Mouse (Mus musculus): Measurements from ENCODE around the gene Vstm4.

The Vstm4 gene

GRCm38 (mm10) chr14:32856681-32857328 is at the start of gene Vstm4:
TSS of gene Vstm4 (plus strand) at chr14:32856756.
- DNase-seq (ENCODE audit: low read depth, low spot score): peak; percentile 15

- DNase-seq (ENCODE audit: low read depth, low spot score): no peak
Observed at GRCm38 (mm10) chr14:32810111-32810510, 46.4 kb upstream of the Vstm4 start.

- peak; percentile 35 for DNase-seq (ENCODE audit: low read depth, low spot score)
Observed at GRCm38 (mm10) chr14:32812429-32812828, 44.1 kb upstream of the Vstm4 start.

- no peak for DNase-seq (ENCODE audit: low read depth, low spot score)
Observed at GRCm38 (mm10) chr14:32814961-32815360, 41.6 kb upstream of the Vstm4 start.

- DNase-seq (ENCODE audit: low read depth, low spot score): peak; percentile 26
Observed at GRCm38 (mm10) chr14:32816533-32816932, 40.0 kb upstream of the Vstm4 start.

- DNase-seq (ENCODE audit: low read depth, low spot score): no peak
Observed at GRCm38 (mm10) chr14:32817258-32817657, 39.3 kb upstream of the Vstm4 start.

GRCm38 (mm10) chr14:32819297-32819696 is 37.3 kb upstream of the Vstm4 start:
- no peak for DNase-seq (ENCODE audit: low read depth, low spot score)

- no peak for DNase-seq (ENCODE audit: low read depth, low spot score)
Observed at GRCm38 (mm10) chr14:32822812-32823211, 33.7 kb upstream of the Vstm4 start.

GRCm38 (mm10) chr14:32823861-32824260 is 32.7 kb upstream of the Vstm4 start:
- no peak for DNase-seq (ENCODE audit: low read depth, low spot score)

- DNase-seq (ENCODE audit: low read depth, low spot score): no peak
Observed at GRCm38 (mm10) chr14:32824267-32825150, 32.0 kb upstream of the Vstm4 start.

GRCm38 (mm10) chr14:32825426-32826032 is 31.0 kb upstream of the Vstm4 start:
- no peak for DNase-seq (ENCODE audit: low read depth, low spot score)

GRCm38 (mm10) chr14:32827165-32827564 is 29.4 kb upstream of the Vstm4 start:
- DNase-seq (ENCODE audit: low read depth, low spot score): no peak

GRCm38 (mm10) chr14:32827994-32828650 is 28.4 kb upstream of the Vstm4 start:
- DNase-seq (ENCODE audit: low read depth, low spot score): peak; percentile 62

GRCm38 (mm10) chr14:32833847-32834246 is 22.7 kb upstream of the Vstm4 start, which contains the start of gene Fam170b:
TSS of gene Fam170b (plus strand) at chr14:32833962.
- no peak for DNase-seq (ENCODE audit: low read depth, low spot score)

- no peak for DNase-seq (ENCODE audit: low read depth, low spot score)
Observed at GRCm38 (mm10) chr14:32835181-32835580, 21.4 kb upstream of the Vstm4 start.

- DNase-seq (ENCODE audit: low read depth, low spot score): no peak
Observed at GRCm38 (mm10) chr14:32835596-32835995, 21.0 kb upstream of the Vstm4 start.

GRCm38 (mm10) chr14:32836191-32836590 is 20.4 kb upstream of the Vstm4 start:
- DNase-seq (ENCODE audit: low read depth, low spot score): no peak

GRCm38 (mm10) chr14:32842052-32842451 is 14.5 kb upstream of the Vstm4 start:
- no peak for DNase-seq (ENCODE audit: low read depth, low spot score)

- no peak for DNase-seq (ENCODE audit: low read depth, low spot score)
Observed at GRCm38 (mm10) chr14:32854059-32854458, 2.5 kb upstream of the Vstm4 start.

GRCm38 (mm10) chr14:32856246-32856645 is 310 bp upstream of the Vstm4 start:
- DNase-seq (ENCODE audit: low read depth, low spot score): no peak

GRCm38 (mm10) chr14:32858361-32858760 is 1.8 kb downstream of the Vstm4 start:
- no peak for DNase-seq (ENCODE audit: low read depth, low spot score)
